Mouse (Mus musculus): ENCODE measurements around the gene Bicc1. TPM values are rescaled to one million over a fixed set of nuclear protein-coding genes. Genes with fewer than 3 reads are reported as not detected.
"Not testable (repeated sequence)": the region's sequence is repeated elsewhere in the genome, so short reads cannot be mapped to it uniquely, and the experiment has no call there.

Bicc1 gene
- polyA plus RNA-seq, 1 experiment: 0.01 TPM

DNA sequence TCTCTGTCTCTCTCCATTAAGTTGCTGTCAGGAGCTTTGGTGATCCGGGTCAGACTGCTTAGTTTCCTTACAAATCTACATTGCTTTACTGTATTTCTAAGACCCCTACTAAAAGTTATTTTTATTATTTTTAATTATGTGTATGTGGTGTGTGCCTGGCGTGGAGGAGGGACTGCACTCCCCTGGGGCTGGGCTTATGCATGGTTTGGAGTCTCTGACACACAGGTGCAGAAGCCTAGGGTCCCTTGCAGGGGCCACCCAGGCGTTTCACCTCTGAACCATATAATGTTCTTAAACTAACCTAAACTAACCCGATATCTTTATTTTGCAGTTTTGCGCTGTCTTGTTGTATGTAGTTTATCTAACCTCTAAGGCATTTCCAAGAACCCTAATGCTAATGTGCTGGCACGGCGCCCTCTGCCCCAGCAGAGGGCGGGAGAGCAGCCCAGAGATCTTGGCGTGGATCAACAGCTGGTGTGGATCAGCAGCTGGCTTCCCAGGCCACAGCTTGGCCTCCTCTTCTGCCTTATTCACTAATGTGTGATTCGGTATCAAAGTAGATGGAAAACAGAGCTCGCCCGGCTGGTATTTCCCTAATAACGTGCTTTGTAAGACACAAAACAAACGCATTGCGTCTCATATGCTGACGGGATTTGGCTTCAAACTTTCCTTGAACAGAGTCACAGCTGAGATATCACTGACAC lies 192.7 kb downstream of the Bicc1 start:
- Histone ChIP-seq H3K27me3 (replicated peaks) (no peaks in the 10 kb centered on the region), H3K9me3 (peaks cover 32% of the 10 kb centered on the region), H3K36me3 (replicated peaks; ENCODE audit: low read length) (no peaks in the 10 kb centered on the region), H3K4me3 (replicated peaks) (no peak overlapping the region), H3K4me1 (no peaks in the 10 kb centered on the region)
- TF ChIP-seq FLI1 (IDR thresholded peaks at IDR 0.05; ENCODE audit: low read length): no peak
- no peak for TF ChIP-seq GATA1 (IDR thresholded peaks at IDR 0.05; ENCODE audit: borderline replicate concordance, low read length)

GRCm38 (mm10) chr10:70964706-70965105 lies 194.8 kb downstream of the Bicc1 start:
- TF ChIP-seq GATA1 (IDR thresholded peaks at IDR 0.05; ENCODE audit: borderline replicate concordance, low read length) (no peak), FLI1 (IDR thresholded peaks at IDR 0.05; ENCODE audit: low read length) (no peak)
- Histone ChIP-seq H3K4me1 (no peaks in the 10 kb centered on the region), H3K27me3 (replicated peaks) (no peaks in the 10 kb centered on the region), H3K9me3 (peaks cover 28% of the 10 kb centered on the region), H3K4me3 (replicated peaks) (no peak overlapping the region), H3K36me3 (replicated peaks; ENCODE audit: low read length) (no peaks in the 10 kb centered on the region)

DNA sequence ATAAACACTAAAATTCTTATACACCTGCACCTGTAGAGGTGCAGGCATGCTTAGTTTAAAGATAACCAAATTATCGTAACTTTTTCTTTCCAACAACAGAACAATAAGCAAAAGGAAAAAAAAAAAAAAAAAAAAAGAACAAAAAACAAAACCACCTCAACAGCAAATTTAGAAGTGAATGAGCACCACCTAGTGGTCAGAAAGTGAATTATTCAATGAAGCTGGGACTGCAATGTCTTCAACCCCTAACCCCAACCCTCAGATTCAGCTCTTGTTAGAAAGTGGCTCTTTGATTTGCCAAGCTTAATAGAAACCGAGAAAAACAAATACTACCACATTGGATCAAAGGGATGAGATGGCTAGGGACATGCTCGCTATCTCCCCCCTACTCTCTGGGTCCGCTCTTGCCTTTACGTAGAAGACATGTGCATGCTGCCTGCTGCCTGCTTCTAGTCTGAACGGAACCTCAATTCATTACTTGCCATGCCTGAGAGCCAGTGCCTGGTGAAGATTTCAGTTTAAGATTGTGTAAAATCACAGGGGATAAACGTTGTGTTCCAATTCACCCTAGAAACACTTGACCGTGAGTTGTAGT lies 195.8 kb downstream of the Bicc1 start:
- no peak overlapping the region for H3K4me3 ChIP-seq (replicated peaks)
- no peaks in the 10 kb centered on the region for H3K27me3 ChIP-seq (replicated peaks)
- H3K4me1 ChIP-seq: no peaks in the 10 kb centered on the region
- TF ChIP-seq GATA1 (IDR thresholded peaks at IDR 0.05; ENCODE audit: borderline replicate concordance, low read length) (no peak), FLI1 (IDR thresholded peaks at IDR 0.05; ENCODE audit: low read length) (no peak)
- H3K9me3 ChIP-seq: peaks cover 20% of the 10 kb centered on the region
- H3K36me3 ChIP-seq (replicated peaks; ENCODE audit: low read length): no peaks in the 10 kb centered on the region

- Histone ChIP-seq H3K4me3 (replicated peaks) (no peak overlapping the region), H3K9me3 (peaks cover 23% of the 10 kb centered on the region), H3K27me3 (replicated peaks) (no peaks in the 10 kb centered on the region), H3K4me1 (no peaks in the 10 kb centered on the region), H3K36me3 (replicated peaks; ENCODE audit: low read length) (no peaks in the 10 kb centered on the region)
- TF ChIP-seq FLI1 (IDR thresholded peaks at IDR 0.05; ENCODE audit: low read length) (no peak), GATA1 (IDR thresholded peaks at IDR 0.05; ENCODE audit: borderline replicate concordance, low read length) (no peak)
Measured at GRCm38 (mm10) chr10:70961641-70962040, 197.9 kb downstream of the Bicc1 start.

- H3K36me3 ChIP-seq (replicated peaks; ENCODE audit: low read length); H3K4me3 ChIP-seq (replicated peaks); H3K27me3 ChIP-seq (replicated peaks); H3K4me1 ChIP-seq: not testable (repeated sequence)
- H3K9me3 ChIP-seq: peaks cover 30% of the 10 kb centered on the region
Measured at GRCm38 (mm10) chr10:70960396-70960795, 199.1 kb downstream of the Bicc1 start.

DNA sequence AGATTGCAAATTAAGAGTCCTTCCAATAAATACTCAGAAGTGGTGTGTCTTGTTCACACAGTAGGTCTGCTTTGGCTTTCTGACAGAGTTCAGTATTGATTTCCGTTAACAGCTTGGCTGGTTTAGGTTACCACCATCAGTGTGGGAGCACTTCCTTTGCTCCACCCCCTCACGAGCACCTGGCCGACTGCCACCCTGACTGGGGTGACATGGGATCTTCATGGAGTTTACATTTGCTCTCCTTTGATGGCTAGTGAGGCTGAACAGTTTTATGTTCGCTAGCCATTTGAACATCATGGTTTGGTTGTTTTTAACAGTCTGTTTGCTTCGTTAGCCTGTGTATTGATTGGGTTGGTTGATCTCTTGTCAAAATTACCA lies 206.7 kb downstream of the Bicc1 start:
- H3K27me3 ChIP-seq (replicated peaks): no peaks in the 10 kb centered on the region
- no peaks in the 10 kb centered on the region for H3K36me3 ChIP-seq (replicated peaks; ENCODE audit: low read length)
- H3K9me3 ChIP-seq: peaks cover 52% of the 10 kb centered on the region
- no peaks in the 10 kb centered on the region for H3K4me1 ChIP-seq
- H3K4me3 ChIP-seq (replicated peaks): no peak overlapping the region
- no peak for TF ChIP-seq FLI1 (IDR thresholded peaks at IDR 0.05; ENCODE audit: low read length)
- TF ChIP-seq GATA1 (IDR thresholded peaks at IDR 0.05; ENCODE audit: borderline replicate concordance, low read length): no peak

DNA sequence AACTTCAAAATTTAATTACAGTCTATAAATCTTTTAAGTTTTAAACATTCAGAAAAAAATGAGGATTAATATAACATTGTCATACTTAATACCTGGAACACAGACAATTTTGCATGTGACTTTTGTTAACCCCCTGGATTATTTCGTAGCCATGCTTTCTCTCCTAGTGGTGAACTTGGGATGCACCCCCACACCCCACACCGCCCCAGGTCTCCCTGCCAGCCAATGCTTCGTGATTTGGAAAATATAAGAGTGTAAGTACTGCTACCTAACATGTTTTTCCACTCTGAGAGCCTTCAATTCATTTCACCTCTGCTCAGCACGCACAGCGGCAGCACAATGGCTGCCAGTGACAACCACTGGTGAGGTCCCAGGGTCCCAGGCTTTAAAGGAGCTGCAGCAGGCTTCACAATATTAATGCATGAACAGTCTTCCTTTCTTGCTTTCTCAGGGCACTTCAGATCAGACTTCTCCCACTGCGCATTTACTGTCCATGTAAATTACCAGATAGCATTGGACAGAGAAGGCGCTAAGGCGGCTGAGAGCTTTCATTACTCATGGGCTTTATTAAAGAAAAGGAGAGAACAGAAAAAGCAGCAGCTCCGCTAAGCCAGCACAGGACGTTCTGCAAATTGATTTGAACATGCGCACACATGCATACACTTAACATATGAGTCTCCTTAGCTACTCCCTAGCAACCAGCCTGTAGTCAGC lies 207.3 kb downstream of the Bicc1 start:
- TF ChIP-seq GATA1 (IDR thresholded peaks at IDR 0.05; ENCODE audit: borderline replicate concordance, low read length) (no peak), FLI1 (IDR thresholded peaks at IDR 0.05; ENCODE audit: low read length) (no peak)
- no peaks in the 10 kb centered on the region for H3K27me3 ChIP-seq (replicated peaks)
- no peaks in the 10 kb centered on the region for H3K36me3 ChIP-seq (replicated peaks; ENCODE audit: low read length)
- no peaks in the 10 kb centered on the region for H3K4me1 ChIP-seq
- peaks cover 51% of the 10 kb centered on the region for H3K9me3 ChIP-seq
- no peak overlapping the region for H3K4me3 ChIP-seq (replicated peaks)

DNA sequence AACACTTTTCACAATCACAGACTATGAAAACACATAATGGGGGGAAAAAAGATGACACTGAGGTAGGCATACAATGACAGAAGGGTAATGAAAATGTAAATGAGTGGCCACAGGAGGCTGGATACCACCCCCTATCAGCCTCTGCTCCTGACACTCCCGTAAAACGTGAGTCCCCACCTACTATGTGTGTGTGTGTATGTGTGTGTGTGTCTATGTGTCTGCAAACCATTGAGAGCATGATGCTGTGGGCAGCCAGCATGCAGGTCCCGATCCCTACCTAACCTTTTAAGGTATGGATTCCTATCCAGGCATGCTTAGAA lies 209.4 kb downstream of the Bicc1 start:
- Histone ChIP-seq H3K4me3 (replicated peaks) (no peak overlapping the region), H3K4me1 (no peaks in the 10 kb centered on the region), H3K36me3 (replicated peaks; ENCODE audit: low read length) (no peaks in the 10 kb centered on the region), H3K27me3 (replicated peaks) (no peaks in the 10 kb centered on the region), H3K9me3 (peaks cover 57% of the 10 kb centered on the region)
- no peak for TF ChIP-seq GATA1 (IDR thresholded peaks at IDR 0.05; ENCODE audit: borderline replicate concordance, low read length)
- TF ChIP-seq FLI1 (IDR thresholded peaks at IDR 0.05; ENCODE audit: low read length): no peak

- no peak for TF ChIP-seq GATA1 (IDR thresholded peaks at IDR 0.05; ENCODE audit: borderline replicate concordance, low read length)
- TF ChIP-seq FLI1 (IDR thresholded peaks at IDR 0.05; ENCODE audit: low read length): no peak
- Histone ChIP-seq H3K4me3 (replicated peaks) (no peak overlapping the region), H3K36me3 (replicated peaks; ENCODE audit: low read length) (no peaks in the 10 kb centered on the region), H3K9me3 (peaks cover 59% of the 10 kb centered on the region), H3K27me3 (replicated peaks) (no peaks in the 10 kb centered on the region), H3K4me1 (no peaks in the 10 kb centered on the region)
Measured at GRCm38 (mm10) chr10:70949254-70950104, 210.0 kb downstream of the Bicc1 start.
